Mouse (Mus musculus) heart, embryonic 16.5 days (tissue): ENCODE results near the gene 1700029F12Rik. TPM values are rescaled to one million over a fixed set of nuclear protein-coding genes. Genes with fewer than 3 reads are reported as not detected.

Experiments
- ATAC-seq: fragments of 200-750 bp; cut with Nextera tagmentation; replicated peaks from 2 replicates; pipeline ENCODE4 v1.8.0; 2017; ENCODE audit warnings: moderate number of reproducible peaks; ENCODE audit not compliant: insufficient read depth, low FRiP score; ENCODE audit errors: extremely low read depth
- H3K27ac ChIP-seq: fragments of 300-500 bp; sonication (generic); 2 replicates; pipeline ENCODE4 v1.5.1; 2014; ENCODE audit warnings: mild to moderate bottlenecking, low read length, control low read depth, moderate library complexity
- H3K27me3 ChIP-seq: fragments of 300-500 bp; sonication (generic); 2 replicates; pipeline ENCODE4 v1.6.1; 2014; ENCODE audit warnings: low read length, mixed read lengths; ENCODE audit not compliant: control insufficient read depth, insufficient read depth
- H3K36me3 ChIP-seq: fragments of 300-500 bp; sonication (generic); 2 replicates; pipeline ENCODE4 v1.6.1; 2014; ENCODE audit not compliant: control insufficient read depth, insufficient read depth
- H3K4me1 ChIP-seq: fragments of 300-500 bp; sonication (generic); 2 replicates; pipeline ENCODE4 v1.6.1; 2014; ENCODE audit warnings: low read length, mixed read lengths; ENCODE audit not compliant: control insufficient read depth, insufficient read depth
- H3K4me2 ChIP-seq: fragments of 300-500 bp; sonication (generic); 2 replicates; pipeline ENCODE4 v1.6.1; 2014; ENCODE audit warnings: low read depth, mild to moderate bottlenecking, control low read depth, low read length
- H3K4me3 ChIP-seq: fragments of 300-500 bp; sonication (generic); 2 replicates; pipeline ENCODE4 v1.5.1; 2014; ENCODE audit warnings: mild to moderate bottlenecking, control low read depth, low read length
- H3K9ac ChIP-seq: fragments of 300-500 bp; sonication (generic); 2 replicates; pipeline ENCODE4 v1.6.1; 2014; ENCODE audit warnings: low read length, control low read depth
- H3K9me3 ChIP-seq: fragments of 300-500 bp; sonication (generic); replicated peaks from 2 replicates; pipeline ENCODE4 v1.6.1; 2016; ENCODE audit warnings: low read length; ENCODE audit not compliant: control insufficient read depth
- WGBS: fragments of 180-500 bp; shearing (Covaris S2); extraction: QIAGEN DNeasy Blood & Tissue Kit; methylation state at CpG from one replicate; pipeline ENCODE4 v1.1.7; 2014; 5-methylcytosine and 5-hydroxymethylcytosine counted together
- polyA plus RNA-seq: library from polyadenylated mRNA; unstranded; fragments of >200 nt; fragmentation: Nextera tagmentation; extraction: Ambion mirVana; gene quantifications from 2 replicates; pipeline ENCODE4 v1.2.1, GENCODE M21; 2015

The 1700029F12Rik gene
- polyA plus RNA-seq, 1 experiment from 2014 or later: not detected

GRCm38 (mm10) chr13:97007501-97008265, 26.5 kb downstream of the 1700029F12Rik start:
- no peaks in the 10 kb centered on the region for H3K9me3 ChIP-seq
- no peaks in the 10 kb centered on the region for H3K27me3 ChIP-seq
- peak overlapping the region; percentile 51 for H3K4me3 ChIP-seq
- peaks cover 3% of the 10 kb centered on the region; the same call in 1 of the 2 replicates for H3K4me1 ChIP-seq
- peak; percentile 66 for ATAC-seq
- 1% methylated on average over 19 of the region's 21 CpGs for WGBS
- H3K27ac ChIP-seq: no peak overlapping the region
- H3K9ac ChIP-seq: peak overlapping the region; percentile 63
- peak overlapping the region; percentile 67 for H3K4me2 ChIP-seq
- H3K36me3 ChIP-seq: no peaks in the 10 kb centered on the region

GRCm38 (mm10) chr13:97006784-97007183, 27.4 kb downstream of the 1700029F12Rik start:
- no peaks in the 10 kb centered on the region for H3K27me3 ChIP-seq
- H3K4me1 ChIP-seq: peaks cover 3% of the 10 kb centered on the region; the same call in 1 of the 2 replicates
- no peak overlapping the region for H3K4me3 ChIP-seq
- H3K9me3 ChIP-seq: no peaks in the 10 kb centered on the region
- no peak for ATAC-seq
- no peaks in the 10 kb centered on the region for H3K36me3 ChIP-seq
- H3K9ac ChIP-seq: no peak overlapping the region
- H3K27ac ChIP-seq: no peak overlapping the region
- H3K4me2 ChIP-seq: no peak overlapping the region; the same call in 1 of the 2 replicates
- WGBS: 44% methylated on average over 2 of the region's 2 CpGs

GRCm38 (mm10) chr13:96997080-96997479, 37.1 kb downstream of the 1700029F12Rik start:
- no peak overlapping the region for H3K9ac ChIP-seq
- no peaks in the 10 kb centered on the region for H3K9me3 ChIP-seq
- H3K27ac ChIP-seq: no peak overlapping the region
- H3K4me2 ChIP-seq: no peak overlapping the region
- H3K27me3 ChIP-seq: no peaks in the 10 kb centered on the region
- no peaks in the 10 kb centered on the region for H3K4me1 ChIP-seq
- WGBS: 50% methylated on average over 1 of the region's 1 CpGs
- H3K36me3 ChIP-seq: no peaks in the 10 kb centered on the region
- ATAC-seq: no peak
- H3K4me3 ChIP-seq: no peak overlapping the region

GRCm38 (mm10) chr13:96995243-96995642, 38.9 kb downstream of the 1700029F12Rik start:
- Histone ChIP-seq H3K9ac (no peak overlapping the region), H3K4me1 (no peaks in the 10 kb centered on the region), H3K36me3 (no peaks in the 10 kb centered on the region), H3K27ac (no peak overlapping the region), H3K4me3 (no peak overlapping the region), H3K27me3 (no peaks in the 10 kb centered on the region), H3K4me2 (no peak overlapping the region), H3K9me3 (no peaks in the 10 kb centered on the region)
- 41% methylated on average over 5 of the region's 5 CpGs for WGBS
- ATAC-seq: no peak

- no peaks in the 10 kb centered on the region for H3K27me3 ChIP-seq
- 59% methylated on average over 8 of the region's 8 CpGs for WGBS
- no peaks in the 10 kb centered on the region for H3K9me3 ChIP-seq
- no peak overlapping the region for H3K27ac ChIP-seq
- no peak overlapping the region for H3K4me2 ChIP-seq
- no peaks in the 10 kb centered on the region for H3K4me1 ChIP-seq
- H3K4me3 ChIP-seq: no peak overlapping the region
- H3K9ac ChIP-seq: no peak overlapping the region
- H3K36me3 ChIP-seq: no peaks in the 10 kb centered on the region
- no peak for ATAC-seq
These were observed 40.7 kb downstream of the 1700029F12Rik start for GRCm38 (mm10) chr13:96993291-96993989.

GRCm38 (mm10) chr13:96990561-96991265, 43.4 kb downstream of the 1700029F12Rik start:
- Histone ChIP-seq H3K4me2 (no peak overlapping the region), H3K4me1 (no peaks in the 10 kb centered on the region), H3K4me3 (no peak overlapping the region), H3K9me3 (no peaks in the 10 kb centered on the region), H3K27me3 (no peaks in the 10 kb centered on the region), H3K36me3 (no peaks in the 10 kb centered on the region), H3K27ac (no peak overlapping the region), H3K9ac (no peak overlapping the region)
- no peak for ATAC-seq
- 78% methylated on average over 14 of the region's 14 CpGs for WGBS

GRCm38 (mm10) chr13:96990045-96990444, 44.1 kb downstream of the 1700029F12Rik start:
- H3K36me3 ChIP-seq: no peaks in the 10 kb centered on the region
- no peak overlapping the region for H3K27ac ChIP-seq
- ATAC-seq: no peak
- no peaks in the 10 kb centered on the region for H3K27me3 ChIP-seq
- no peak overlapping the region for H3K9ac ChIP-seq
- WGBS: 88% methylated on average over 3 of the region's 3 CpGs
- no peaks in the 10 kb centered on the region for H3K4me1 ChIP-seq
- H3K9me3 ChIP-seq: no peaks in the 10 kb centered on the region
- H3K4me2 ChIP-seq: no peak overlapping the region
- no peak overlapping the region for H3K4me3 ChIP-seq

GRCm38 (mm10) chr13:96989129-96989528, 45.0 kb downstream of the 1700029F12Rik start:
- WGBS: 86% methylated on average over 16 of the region's 16 CpGs
- no peak overlapping the region for H3K9ac ChIP-seq
- no peaks in the 10 kb centered on the region for H3K4me1 ChIP-seq
- no peaks in the 10 kb centered on the region for H3K9me3 ChIP-seq
- no peaks in the 10 kb centered on the region for H3K36me3 ChIP-seq
- H3K4me2 ChIP-seq: no peak overlapping the region
- H3K27me3 ChIP-seq: no peaks in the 10 kb centered on the region
- ATAC-seq: no peak
- no peak overlapping the region for H3K4me3 ChIP-seq
- H3K27ac ChIP-seq: no peak overlapping the region
